Mouse (Mus musculus) heart, adult 2 months (tissue): ENCODE measurements around the gene Samhd1.

Source experiments
- CTCF ChIP-seq: fragments of 200-600 bp; IDR thresholded peaks from 2 replicates; pipeline ENCODE4 v1.8.1; 2022; ENCODE audit warnings: antibody characterized with exemption, mild to moderate bottlenecking, moderate library complexity
- EP300 ChIP-seq: fragments of 200-500 bp; IDR thresholded peaks from 2 replicates; pipeline ENCODE4 v1.6.1; 2011; ENCODE audit warnings: low read depth, low read length, control low read depth; ENCODE audit not compliant: insufficient read depth
- POLR2A ChIP-seq: fragments of 200-500 bp; IDR thresholded peaks from 2 replicates; pipeline ENCODE4 v1.6.1; 2011; ENCODE audit warnings: mild to moderate bottlenecking, low read depth, low read length, control low read depth; ENCODE audit not compliant: insufficient read depth

GRCm38 (mm10) chr2:157074186-157074724 is 60.8 kb downstream of the Samhd1 start:
- no peak for TF ChIP-seq CTCF
- no peak for TF ChIP-seq POLR2A
- no peak for TF ChIP-seq EP300
